Mouse (Mus musculus) C2C12 (cell line): ENCODE results near the gene Disp3.

Experiments used
- CEBPB ChIP-seq: IDR thresholded peaks from one replicate; pipeline ENCODE4 v1.6.1; 2011; ENCODE audit warnings: low read depth, mild to moderate bottlenecking, control low read depth, moderate library complexity
- CTCF ChIP-seq: IDR thresholded peaks from one replicate; pipeline ENCODE4 v1.5.1; 2011; ENCODE audit not compliant: control insufficient read depth, insufficient read depth, insufficient read length
- MYOG ChIP-seq: IDR thresholded peaks from one replicate; pipeline ENCODE4 v1.6.1; 2011; ENCODE audit not compliant: control insufficient read depth, insufficient read length; ENCODE audit errors: extremely low read depth

GRCm38 (mm10) chr4:148286226-148287031 lies 1.3 kb downstream of the Disp3 start:
- TF ChIP-seq CTCF: no peak
- TF ChIP-seq CEBPB: no peak
- no peak for TF ChIP-seq MYOG
